Mouse (Mus musculus): ENCODE results near the gene Gje1.

Gene Gje1

DNA sequence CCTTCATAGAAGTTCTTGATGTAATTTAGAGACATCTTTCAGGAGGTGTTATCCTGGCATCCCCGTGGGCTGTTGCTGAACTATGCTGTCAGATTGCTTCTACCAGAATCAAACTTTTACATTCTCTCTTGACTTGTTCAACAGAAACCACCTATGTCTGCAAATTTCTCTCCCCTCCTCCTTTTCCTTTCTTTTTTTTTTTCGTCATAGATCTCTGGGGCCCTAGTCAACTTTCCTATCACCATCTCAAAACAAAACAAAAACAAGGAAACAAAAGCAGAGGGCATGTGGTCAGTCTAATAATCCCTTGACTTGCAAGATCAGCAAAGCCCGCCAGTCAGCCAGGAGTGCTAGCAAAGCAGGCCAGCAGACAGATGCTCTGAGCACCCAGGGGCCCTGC lies at the start of gene Gje1:
TSS of gene Gje1 (minus strand) at position 101 of the 400 bp plus-strand sequence.
- DNase-seq, result no peak

DNA sequence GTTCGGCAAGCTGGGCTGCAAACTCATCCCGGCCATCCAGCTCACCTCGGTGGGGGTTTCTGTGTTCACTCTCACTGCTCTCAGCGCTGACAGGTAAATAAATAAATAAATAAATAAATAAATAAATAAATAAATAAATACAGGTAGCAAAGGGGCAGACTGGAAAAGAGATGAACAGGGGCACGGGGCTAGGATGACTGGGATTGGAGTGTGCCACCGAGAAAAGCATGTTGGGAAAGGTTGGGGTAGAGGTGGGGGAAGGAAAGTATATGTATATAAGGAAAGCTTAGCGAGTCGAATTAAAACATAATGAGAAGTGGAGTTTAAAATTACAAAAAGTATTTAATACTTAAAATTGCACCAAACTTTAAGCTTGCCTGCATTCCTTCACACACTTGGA lies 42.6 kb upstream of the Gje1 start:
- DNase-seq, result no peak

- peak; percentile 6 to 13 for DNase-seq
Observed at GRCm38 (mm10) chr10:14759665-14760558, 41.9 kb upstream of the Gje1 start.

DNA sequence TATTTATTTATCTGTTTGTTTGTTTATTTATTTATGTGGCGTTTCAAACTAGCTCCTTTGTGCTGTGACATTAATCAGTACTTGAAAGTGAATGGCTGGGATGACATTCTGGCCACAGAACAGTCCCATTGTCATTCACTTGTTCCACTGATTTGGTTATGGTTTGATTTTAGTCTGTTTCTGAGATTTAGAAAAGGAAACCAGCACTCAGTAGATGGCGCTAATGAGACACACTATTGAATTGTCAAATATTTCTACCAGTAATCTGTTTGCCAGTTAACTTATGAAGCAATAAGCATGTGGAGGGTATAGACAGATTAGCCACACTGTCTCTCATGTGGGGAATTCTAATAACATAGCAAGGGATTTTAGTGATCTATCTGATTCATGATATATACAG lies 16.3 kb upstream of the Gje1 start:
- peak; percentile 72 to 75 for DNase-seq

- no peak for DNase-seq
Observed at GRCm38 (mm10) chr10:14725671-14726070, 7.7 kb upstream of the Gje1 start.

DNA sequence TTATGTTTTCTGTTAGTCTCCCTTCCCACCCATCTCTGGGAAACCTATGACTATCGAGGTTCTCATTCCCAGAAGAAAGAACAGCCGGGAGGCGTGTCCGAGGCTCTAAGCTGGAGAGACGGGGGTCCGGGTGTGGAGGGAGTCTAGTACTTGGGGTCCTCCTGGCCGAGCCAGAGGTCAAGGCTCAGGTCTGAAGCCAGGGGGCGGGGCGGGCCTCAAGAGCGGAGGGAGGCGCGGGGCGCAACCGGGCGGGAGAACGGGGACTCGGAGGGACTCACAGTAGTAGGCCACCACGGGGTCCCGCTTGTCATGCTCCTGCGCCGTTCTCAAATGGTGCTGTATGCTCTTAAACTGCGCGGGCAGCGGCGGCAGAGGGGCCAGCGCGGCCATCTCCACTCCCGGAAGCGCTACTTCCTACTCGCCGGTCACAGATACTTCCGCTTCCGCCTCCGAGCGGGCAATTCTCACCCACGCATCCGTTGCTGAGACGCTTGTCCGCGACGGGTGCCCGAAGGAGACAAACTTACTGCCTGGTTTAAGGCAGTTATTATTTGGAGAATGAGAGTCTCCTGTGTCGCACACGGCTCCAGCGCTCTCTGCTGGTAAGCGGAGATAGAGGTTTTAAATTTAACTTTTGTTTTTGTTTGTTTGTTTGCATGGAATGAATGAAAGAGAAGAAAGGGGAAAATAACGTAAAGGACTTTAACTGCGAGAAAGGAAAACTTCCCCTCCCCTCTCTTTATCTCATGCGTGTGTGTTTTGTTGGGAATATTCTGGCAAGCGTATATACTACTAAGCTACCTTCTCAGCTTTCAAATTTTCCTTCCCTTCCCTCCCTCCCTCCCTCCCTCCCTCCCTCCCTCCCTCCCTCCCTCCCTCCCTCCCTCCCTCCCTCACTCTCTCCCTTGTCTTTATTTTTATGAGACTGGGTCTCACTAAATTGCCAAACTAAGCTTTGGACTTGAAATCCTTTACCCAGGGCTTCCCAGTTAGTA lies 12.6 kb downstream of the Gje1 start, which contains the start of the genes Vta1 and Nmbr:
TSS of gene Vta1 (minus strand) at position 489 of the 995 bp plus-strand sequence.
TSS of gene Nmbr (plus strand) at position 520 of the 995 bp plus-strand sequence.
- peak; percentile 98 for DNase-seq

DNA sequence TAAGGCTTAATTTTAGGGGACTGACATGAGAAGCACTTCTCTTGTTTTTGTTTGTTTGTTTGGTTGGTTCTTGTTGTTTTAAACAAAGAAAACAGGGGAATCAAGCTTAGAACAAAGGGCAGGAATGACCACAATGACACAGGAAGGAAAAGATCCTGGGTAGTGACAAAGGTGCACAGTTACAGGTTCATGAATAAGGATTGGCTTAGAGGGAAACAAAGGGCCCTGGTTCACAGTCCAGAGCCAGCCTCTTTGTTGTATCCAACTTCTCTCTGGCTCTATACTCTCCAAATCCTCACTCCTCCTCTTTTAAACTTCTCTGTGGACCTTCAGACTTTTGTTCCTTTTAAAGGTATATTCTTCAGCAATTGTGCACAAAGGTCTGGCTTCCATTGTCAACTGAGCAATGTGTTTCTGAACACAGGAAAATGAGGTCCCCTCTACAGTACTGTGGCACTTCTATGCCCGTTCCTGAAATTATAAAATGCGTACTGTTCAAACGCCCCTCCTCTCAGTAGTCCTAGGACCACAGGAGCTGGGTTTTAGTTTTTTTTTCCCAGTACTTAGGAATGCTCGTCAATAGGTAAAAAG lies 14.1 kb downstream of the Gje1 start:
- no peak for DNase-seq

DNA sequence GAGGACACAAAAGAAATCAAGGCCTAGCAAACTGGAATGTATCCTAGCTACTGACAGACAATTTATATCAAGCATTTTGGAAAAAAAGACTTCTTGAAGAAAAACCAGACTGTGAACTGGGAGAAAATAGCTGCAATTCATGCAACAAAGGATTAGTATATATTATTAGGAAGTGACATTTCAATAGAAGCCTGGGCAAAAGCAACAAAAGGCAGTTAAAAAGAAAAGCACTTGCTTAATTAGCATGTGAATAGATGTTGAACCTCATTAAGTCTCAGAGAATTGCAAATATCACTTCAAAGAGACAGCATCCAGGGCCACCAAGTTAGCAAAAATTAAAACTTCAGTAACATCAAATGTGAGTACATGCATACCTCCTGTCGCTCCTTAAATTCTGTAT lies 14.8 kb downstream of the Gje1 start:
- DNase-seq, result no peak

GRCm38 (mm10) chr10:14690349-14690748 lies 27.7 kb downstream of the Gje1 start:
- DNase-seq, result no peak

GRCm38 (mm10) chr10:14688785-14689442 lies 29.1 kb downstream of the Gje1 start:
- no peak for DNase-seq

DNA sequence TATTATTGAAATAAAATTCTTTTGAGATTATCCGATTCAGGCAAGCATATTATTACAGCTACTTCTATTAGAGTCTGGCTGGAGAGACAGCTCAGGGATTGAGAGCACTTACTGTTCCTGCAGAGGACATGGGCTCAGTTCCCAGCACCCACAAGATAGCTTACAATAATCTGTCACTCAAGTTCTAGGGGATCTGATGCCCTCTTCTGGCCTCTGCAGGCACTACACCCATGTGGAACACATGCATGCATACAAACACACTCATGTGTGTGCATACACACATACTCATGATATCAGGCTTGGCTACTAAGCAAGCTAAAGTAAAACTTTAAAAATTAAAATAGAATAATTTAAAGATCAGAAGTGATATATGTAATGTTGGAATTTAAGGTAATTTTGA lies 32.4 kb downstream of the Gje1 start:
- no peak for DNase-seq

GRCm38 (mm10) chr10:14666147-14666546 lies 51.9 kb downstream of the Gje1 start:
- DNase-seq, result no peak

All from cerebellum, postnatal 14 days (tissue).